Mouse (Mus musculus) thymus, postnatal 0 days (tissue): ENCODE measurements around the gene Nwd2. TPM values are rescaled to one million over a fixed set of nuclear protein-coding genes. Genes with fewer than 3 reads are reported as not detected.
A peak's percentile ranks its signal among the peaks of the same experiment; 100 is the strongest.

Experiments
- DNase-seq: peaks from one replicate; pipeline ENCODE4 v3.0.0-alpha.2; 2015; ENCODE audit warnings: low spot score
- polyA plus RNA-seq: library from polyadenylated mRNA; unstranded; fragments of >200 nt; fragmentation: Nextera tagmentation; extraction: Ambion mirVana; gene quantifications from 2 replicates; pipeline ENCODE4 v1.2.1, GENCODE M21; 2015

The Nwd2 gene
- polyA plus RNA-seq, 1 experiment from 2014 or later = not detected

DNA sequence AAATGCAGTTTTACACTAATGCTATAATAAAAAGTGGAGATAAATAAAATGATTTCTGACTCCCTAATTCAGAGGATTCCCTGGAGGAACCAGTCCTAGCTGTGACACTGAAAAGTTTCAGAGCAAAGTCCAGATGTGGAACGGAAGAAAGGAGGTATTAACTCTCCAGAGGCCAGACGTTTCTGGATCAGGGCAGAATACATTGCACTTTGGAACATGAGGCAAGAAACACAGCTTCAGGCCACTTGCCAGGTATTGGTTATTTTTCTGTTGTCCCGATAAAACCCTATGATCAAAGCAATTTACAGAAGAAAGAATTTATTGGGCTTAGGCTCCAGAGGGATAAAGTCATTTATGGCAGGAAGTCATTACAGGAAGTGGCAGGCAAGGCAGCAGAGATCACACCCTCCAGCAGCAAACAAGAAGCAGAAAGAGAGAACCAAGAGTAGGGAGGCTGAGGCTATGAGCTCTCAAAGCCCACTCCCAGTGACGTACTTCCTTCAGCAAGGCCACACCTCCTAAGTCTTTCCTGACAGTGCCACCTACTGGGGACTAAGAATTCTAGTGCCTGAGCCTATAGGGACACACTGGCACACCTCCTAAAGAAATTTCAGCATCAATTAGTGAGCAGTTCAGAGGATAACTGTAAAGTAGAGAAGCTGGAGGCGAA lies 106.3 kb downstream of the Nwd2 start:
- no peak for DNase-seq

DNA sequence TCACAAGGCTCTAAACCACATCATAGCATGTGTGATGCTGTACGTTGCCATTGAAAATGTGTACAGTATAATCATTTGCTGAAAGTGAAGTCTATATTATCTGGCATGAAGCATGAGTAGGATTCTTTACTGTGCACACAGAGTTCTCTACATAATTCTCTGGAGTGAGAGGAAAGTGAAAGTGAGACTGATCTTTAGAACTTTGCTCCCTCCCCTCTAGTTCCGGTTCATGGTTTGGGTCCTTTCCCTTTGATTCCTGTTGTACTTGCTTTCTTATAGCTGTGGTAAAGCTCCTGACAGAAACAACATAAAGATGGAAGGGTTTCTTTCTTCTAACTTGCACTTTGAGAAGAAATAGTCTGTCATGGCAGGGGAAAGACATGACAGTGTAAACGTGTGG lies 107.0 kb downstream of the Nwd2 start:
- DNase-seq = no peak

- no peak for DNase-seq
Observed at GRCm38 (mm10) chr5:63765886-63766285, 117.0 kb downstream of the Nwd2 start.

DNA sequence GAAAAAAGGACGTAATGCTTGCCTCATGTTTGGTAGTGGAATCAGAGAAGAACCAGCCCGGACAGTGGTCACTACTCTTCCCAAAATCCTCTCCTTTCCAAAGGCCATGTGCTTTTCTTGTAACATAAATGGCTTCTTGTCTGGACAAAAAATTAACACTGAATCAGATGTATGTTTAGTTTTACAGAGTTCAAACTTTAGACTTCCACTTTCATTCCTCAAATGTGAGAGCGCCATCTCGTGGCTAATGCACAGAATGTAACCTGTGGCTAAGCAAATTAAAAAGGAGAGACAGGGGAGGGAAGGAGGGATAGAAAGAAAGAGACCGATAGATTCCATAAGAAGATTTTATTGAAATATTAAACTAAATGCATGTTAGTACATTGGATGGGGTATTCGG lies 117.8 kb downstream of the Nwd2 start:
- peak; percentile 47 for DNase-seq

DNA sequence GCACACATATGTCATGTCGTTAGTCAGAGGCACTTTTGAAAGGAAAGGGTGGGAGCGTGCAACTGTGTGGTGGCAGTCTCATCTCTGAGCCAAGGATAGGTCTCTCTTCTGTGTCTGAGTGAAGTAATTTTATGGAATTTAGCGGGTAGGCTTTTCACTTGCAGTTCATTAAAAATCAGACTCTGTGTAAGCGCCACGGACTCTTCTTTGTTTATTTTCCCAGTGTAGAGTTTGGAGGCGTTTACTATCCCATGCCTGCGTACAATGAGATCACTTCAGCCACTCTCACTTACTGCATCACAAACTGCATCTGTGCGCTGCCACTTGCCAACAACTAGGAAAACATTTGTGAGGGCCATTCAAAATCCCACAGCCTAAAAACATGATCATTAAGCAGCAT lies 118.6 kb downstream of the Nwd2 start:
- DNase-seq = no peak

DNA sequence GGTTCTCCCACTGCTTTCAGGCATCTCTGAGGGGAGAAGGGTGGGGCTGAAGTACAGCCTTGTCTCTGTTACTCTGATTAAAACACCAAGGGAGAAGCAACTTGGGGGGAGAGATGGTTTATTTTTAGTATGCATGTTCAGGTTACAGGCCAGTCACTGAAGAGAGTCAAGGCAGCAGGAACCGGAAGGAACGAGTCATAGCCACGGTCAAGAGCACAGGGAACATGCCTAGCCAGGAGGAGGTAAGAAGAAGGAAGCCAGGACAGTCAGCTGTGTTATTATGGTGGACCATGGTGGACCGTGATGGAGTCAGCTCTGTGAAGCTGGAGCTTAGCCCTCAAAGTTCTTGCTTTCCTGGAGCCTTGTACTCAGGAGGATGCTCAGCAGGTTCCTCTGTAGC lies 119.3 kb downstream of the Nwd2 start:
- DNase-seq = no peak

- no peak for DNase-seq
Observed at GRCm38 (mm10) chr5:63772971-63773370, 124.1 kb downstream of the Nwd2 start.

DNA sequence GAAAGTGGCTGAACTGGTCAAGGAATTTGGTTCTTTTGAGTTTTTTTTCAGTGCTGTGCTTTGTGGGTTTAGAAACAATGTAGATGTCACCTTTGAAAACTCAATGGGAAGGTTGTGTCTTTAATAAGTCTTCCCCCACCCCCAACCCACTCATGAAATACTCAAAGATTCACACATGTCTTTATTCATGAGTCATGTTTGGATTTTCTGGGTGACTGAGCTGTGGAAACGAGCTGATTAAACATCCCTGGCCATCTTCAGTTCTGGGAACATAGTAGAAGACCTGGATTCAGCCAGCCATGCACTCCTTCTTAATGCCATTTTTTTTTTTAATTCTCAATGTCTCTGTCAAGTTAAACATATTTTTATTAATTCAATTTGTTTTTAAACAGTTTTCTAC lies 124.7 kb downstream of the Nwd2 start:
- no peak for DNase-seq

- no peak for DNase-seq
Observed at GRCm38 (mm10) chr5:63788156-63788826, 139.4 kb downstream of the Nwd2 start.

DNA sequence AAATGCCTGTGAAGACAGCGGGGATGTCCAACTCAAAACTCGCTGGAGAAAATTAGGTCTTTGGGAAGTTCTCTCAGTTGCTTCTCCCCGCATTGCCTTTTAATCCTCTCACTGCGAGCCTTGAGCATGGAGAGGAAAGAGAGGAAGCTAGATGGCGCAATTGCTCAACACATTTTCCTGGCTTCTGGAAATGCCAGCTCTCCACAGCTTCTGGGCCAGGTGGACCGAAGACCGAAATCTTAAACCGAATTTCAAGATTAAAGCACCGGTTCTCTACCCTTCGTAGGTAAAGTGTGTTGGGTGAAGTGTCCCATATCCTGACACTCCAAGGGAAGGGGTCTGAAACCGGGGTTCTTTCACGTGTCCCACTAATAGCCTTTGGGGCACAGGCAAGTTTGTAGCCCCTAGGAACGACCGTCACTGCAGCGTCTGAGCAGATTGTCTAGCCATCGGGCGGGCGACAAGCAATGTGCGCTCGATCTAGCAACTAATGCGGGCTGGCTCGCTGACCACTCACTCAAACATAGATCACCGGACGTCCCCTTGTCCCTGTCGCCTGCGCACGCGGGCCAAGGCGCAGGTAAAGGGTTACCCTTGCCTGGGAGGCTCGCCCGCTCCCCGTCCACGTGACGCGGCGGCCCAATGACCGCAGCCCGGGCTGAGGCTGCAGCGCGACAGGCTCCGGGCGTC lies 163.1 kb downstream of the Nwd2 start, which contains the start of gene 0610040J01Rik:
0610040J01Rik (plus strand) TSS at position 545 of the 690 bp plus-strand sequence.
- peak; percentile 10 for DNase-seq

GRCm38 (mm10) chr5:63812509-63812865 lies 163.6 kb downstream of the Nwd2 start:
- no peak for DNase-seq

GRCm38 (mm10) chr5:63816643-63817042 lies 167.7 kb downstream of the Nwd2 start:
- no peak for DNase-seq

DNA sequence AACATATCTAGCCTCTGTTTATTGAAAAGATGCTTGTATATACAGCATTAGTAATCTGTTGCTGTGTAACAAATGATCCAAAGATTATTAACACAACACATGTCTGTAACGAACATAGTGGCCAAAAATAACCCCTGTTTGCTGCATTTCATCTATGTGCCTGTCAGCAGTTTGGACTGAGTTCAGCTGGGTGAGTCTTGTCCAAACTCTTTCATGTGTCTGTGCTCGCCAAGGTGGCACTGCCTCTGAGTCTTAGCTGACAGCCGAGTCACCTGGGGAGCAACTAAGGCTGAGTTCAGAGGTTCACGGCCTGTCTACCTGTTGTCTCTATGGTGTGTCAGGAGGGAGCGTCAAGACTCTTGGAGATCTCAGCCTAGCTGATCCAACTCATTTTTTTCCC lies 168.4 kb downstream of the Nwd2 start:
- no peak for DNase-seq

- DNase-seq = no peak
Observed at GRCm38 (mm10) chr5:63818975-63819374, 170.1 kb downstream of the Nwd2 start.

DNA sequence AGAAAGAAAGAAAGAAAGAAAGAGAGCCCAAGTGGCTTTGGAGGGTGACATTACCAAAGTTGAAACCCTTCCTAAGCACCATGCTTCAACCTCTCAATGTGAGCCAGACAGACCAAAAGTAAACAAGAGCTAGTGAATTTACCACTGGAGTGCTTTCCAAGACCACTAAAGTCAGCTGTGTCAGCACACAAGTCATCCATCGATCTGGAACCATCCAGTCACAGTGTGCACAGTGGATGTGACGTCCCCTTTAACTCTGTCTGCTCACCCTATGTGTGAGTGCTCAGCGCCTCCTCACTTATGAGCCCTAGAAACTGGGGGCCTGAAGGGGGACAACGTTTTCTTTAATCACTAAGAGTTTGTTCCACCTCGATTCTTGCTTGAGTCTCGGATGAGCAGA lies 170.6 kb downstream of the Nwd2 start:
- DNase-seq = no peak

DNA sequence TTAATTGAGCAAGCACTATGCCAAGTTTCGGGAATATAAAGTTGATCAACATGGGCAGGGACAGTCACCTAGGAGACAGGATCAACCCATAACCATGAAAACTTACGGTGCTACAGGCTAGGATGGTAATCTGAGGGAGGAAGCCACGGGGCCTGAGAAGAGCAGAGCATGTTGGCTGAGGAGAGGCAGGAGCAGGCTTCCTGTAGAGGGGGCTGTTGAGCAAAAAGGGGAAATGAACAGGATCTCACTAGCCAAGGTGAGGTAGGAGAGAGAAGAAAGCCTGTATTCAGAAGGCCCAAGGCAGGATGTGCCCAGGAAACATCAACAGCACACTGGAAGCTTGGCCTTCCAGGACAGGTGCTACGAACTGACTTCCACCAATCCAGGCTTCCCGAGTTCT lies 172.3 kb downstream of the Nwd2 start:
- DNase-seq = no peak

GRCm38 (mm10) chr5:63821860-63822259 lies 173.0 kb downstream of the Nwd2 start:
- no peak for DNase-seq

GRCm38 (mm10) chr5:63823362-63824332 lies 174.7 kb downstream of the Nwd2 start:
- no peak for DNase-seq

- no peak for DNase-seq
Observed at GRCm38 (mm10) chr5:63824599-63825350, 175.9 kb downstream of the Nwd2 start.

GRCm38 (mm10) chr5:63825881-63826280 lies 177.0 kb downstream of the Nwd2 start:
- DNase-seq = no peak

- no peak for DNase-seq
Observed at GRCm38 (mm10) chr5:63827006-63827405, 178.1 kb downstream of the Nwd2 start.
